Mouse (Mus musculus): ENCODE measurements around the gene Gm28043. TPM values are rescaled to one million over a fixed set of nuclear protein-coding genes. Genes with fewer than 3 reads are reported as not detected.
"Not testable (repeated sequence)": the region's sequence is repeated elsewhere in the genome, so short reads cannot be mapped to it uniquely, and the experiment has no call there.

Gm28043 gene
- total RNA-seq, 1 experiment from 2014 or later: 9.5 TPM

- not testable (repeated sequence) for ATAC-seq (replicated peaks in 1 of 2; ENCODE audit: insufficient read depth in 1 of 2, low FRiP score in 2 of 2, low TSS enrichment in 1 of 2, low read depth in 1 of 2, poor library complexity in 2 of 2, severe bottlenecking in 2 of 2)
These were observed 1.2 kb upstream of the Gm28043 start for GRCm38 (mm10) chr17:29613453-29613852.

- no peak for ATAC-seq (replicated peaks in 1 of 2; ENCODE audit: insufficient read depth in 1 of 2, low FRiP score in 2 of 2, low TSS enrichment in 1 of 2, low read depth in 1 of 2, poor library complexity in 2 of 2, severe bottlenecking in 2 of 2)
These were observed 412 bp downstream of the Gm28043 start for GRCm38 (mm10) chr17:29615024-29615551.

DNA sequence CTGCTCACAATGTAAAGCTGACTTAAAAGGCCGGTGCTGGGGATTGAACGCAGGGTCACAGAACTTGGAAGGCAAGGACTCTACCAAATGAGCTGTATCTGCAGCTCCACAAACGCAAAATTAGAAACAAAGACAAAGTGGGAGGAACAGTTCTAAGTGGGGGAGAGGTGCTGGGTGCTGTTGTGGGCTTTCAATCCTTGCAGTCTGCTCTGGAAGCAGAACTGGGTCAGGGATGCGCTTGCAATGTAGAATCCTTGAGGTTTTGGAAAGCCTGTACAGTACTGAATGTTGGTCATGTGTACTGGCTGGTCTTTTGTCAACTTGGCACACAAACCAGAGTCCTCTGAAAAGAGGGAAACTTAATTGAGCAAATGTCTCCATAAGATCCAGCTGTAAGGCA is 940 bp downstream of the Gm28043 start:
- ATAC-seq (replicated peaks in 1 of 2; ENCODE audit: insufficient read depth in 1 of 2, low FRiP score in 2 of 2, low TSS enrichment in 1 of 2, low read depth in 1 of 2, poor library complexity in 2 of 2, severe bottlenecking in 2 of 2): no peak

GRCm38 (mm10) chr17:29619231-29619630 is 4.6 kb downstream of the Gm28043 start:
- ATAC-seq (replicated peaks in 1 of 2; ENCODE audit: insufficient read depth in 1 of 2, low FRiP score in 2 of 2, low TSS enrichment in 1 of 2, low read depth in 1 of 2, poor library complexity in 2 of 2, severe bottlenecking in 2 of 2): no peak

GRCm38 (mm10) chr17:29623488-29623887 is 8.8 kb downstream of the Gm28043 start:
- no peak for ATAC-seq (replicated peaks in 1 of 2; ENCODE audit: insufficient read depth in 1 of 2, low FRiP score in 2 of 2, low TSS enrichment in 1 of 2, low read depth in 1 of 2, poor library complexity in 2 of 2, severe bottlenecking in 2 of 2)

GRCm38 (mm10) chr17:29627285-29627684 is 12.6 kb downstream of the Gm28043 start:
- no peak for ATAC-seq (replicated peaks in 1 of 2; ENCODE audit: insufficient read depth in 1 of 2, low FRiP score in 2 of 2, low TSS enrichment in 1 of 2, low read depth in 1 of 2, poor library complexity in 2 of 2, severe bottlenecking in 2 of 2)

DNA sequence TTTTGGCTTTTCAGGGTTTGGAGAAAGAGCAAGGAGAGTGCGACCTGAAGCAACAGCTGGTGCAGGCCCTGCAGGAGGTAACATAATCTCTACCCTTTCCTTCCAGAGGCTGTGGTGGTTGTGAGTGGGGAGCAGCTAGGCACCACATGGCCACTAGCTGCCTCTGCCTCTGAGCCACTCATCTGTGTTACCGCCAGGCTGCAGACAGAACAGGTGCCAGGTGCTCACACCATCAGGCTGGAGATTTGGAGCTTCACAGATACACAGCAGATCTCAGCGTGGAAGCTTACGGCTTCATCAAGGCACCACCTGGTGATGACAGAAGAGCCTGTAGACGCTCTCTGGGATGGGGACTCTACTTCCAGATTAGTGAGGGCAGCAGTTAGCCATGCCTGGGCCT is 14.3 kb downstream of the Gm28043 start:
- ATAC-seq (replicated peaks in 1 of 2; ENCODE audit: insufficient read depth in 1 of 2, low FRiP score in 2 of 2, low TSS enrichment in 1 of 2, low read depth in 1 of 2, poor library complexity in 2 of 2, severe bottlenecking in 2 of 2): no peak

DNA sequence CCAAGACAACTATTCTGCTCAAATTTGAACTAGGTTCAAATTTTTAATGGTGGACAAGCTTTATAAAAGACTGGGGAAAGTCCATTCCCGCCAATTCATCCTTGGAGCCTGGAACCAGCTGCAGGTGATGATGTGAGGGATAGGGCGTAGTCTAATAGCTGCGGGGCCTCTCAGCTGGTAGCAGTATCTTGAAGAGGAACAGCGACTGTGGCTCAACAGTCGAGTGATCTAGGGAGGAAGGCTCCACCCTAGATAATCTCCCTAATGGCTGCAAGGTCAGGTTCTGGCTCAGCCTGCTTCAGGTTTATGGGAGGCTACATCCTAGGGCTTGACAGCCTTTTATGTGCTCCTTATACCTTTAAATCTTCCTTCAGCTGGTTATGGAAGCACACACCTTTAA is 14.9 kb downstream of the Gm28043 start:
- ATAC-seq (replicated peaks in 1 of 2; ENCODE audit: insufficient read depth in 1 of 2, low FRiP score in 2 of 2, low TSS enrichment in 1 of 2, low read depth in 1 of 2, poor library complexity in 2 of 2, severe bottlenecking in 2 of 2): no peak

DNA sequence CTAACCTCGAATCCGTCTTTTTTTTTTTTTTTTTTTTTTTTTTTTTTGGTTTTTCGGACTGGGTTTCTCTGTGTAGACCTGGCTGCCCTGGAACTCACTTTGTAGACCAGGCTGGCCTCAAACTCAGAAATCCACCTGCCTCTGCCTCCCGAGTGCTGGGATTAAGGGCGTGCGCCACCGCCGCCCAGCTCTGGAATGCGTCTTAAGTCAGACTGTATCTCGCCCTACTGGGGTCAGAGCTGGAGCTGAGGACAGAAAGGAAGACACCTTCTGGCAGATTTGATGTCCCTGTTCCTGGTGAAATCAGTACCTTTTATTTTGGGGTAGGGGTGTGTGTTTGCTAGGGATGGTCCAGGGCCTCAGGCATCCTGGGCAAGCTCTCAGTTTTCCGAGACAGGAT is 17.6 kb downstream of the Gm28043 start:
- no peak for ATAC-seq (replicated peaks in 1 of 2; ENCODE audit: insufficient read depth in 1 of 2, low FRiP score in 2 of 2, low TSS enrichment in 1 of 2, low read depth in 1 of 2, poor library complexity in 2 of 2, severe bottlenecking in 2 of 2)

- ATAC-seq (replicated peaks in 1 of 2; ENCODE audit: insufficient read depth in 1 of 2, low FRiP score in 2 of 2, low TSS enrichment in 1 of 2, low read depth in 1 of 2, poor library complexity in 2 of 2, severe bottlenecking in 2 of 2): no peak
These were observed 20.8 kb downstream of the Gm28043 start for GRCm38 (mm10) chr17:29635492-29635891.

- no peak for ATAC-seq (replicated peaks in 1 of 2; ENCODE audit: insufficient read depth in 1 of 2, low FRiP score in 2 of 2, low TSS enrichment in 1 of 2, low read depth in 1 of 2, poor library complexity in 2 of 2, severe bottlenecking in 2 of 2)
These were observed 21.4 kb downstream of the Gm28043 start for GRCm38 (mm10) chr17:29636118-29636517.

GRCm38 (mm10) chr17:29637377-29637776 is 22.7 kb downstream of the Gm28043 start:
- ATAC-seq (replicated peaks in 1 of 2; ENCODE audit: insufficient read depth in 1 of 2, low FRiP score in 2 of 2, low TSS enrichment in 1 of 2, low read depth in 1 of 2, poor library complexity in 2 of 2, severe bottlenecking in 2 of 2): no peak

DNA sequence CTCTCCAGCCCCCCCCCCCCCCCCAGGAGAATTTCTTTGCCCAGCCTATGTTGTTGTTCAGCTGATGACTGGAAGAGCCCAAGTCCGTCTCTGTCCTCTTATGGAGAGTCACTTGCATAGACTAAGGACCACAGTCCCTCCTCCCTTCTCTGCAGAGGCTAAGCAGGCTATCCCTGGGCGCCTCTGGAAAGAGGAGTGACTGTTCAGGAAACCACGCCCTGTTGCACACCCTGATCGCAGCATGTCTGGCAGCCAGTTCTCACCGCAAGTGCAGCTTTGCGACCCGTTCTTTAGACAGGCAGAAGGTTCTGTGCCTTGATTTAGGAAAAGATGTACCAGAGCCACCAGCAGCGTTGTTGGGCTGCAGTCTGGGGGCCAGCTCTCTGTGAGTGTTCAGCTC is 23.2 kb downstream of the Gm28043 start:
- ATAC-seq (replicated peaks in 1 of 2; ENCODE audit: insufficient read depth in 1 of 2, low FRiP score in 2 of 2, low TSS enrichment in 1 of 2, low read depth in 1 of 2, poor library complexity in 2 of 2, severe bottlenecking in 2 of 2): peak in 1 of 2 experiments; percentile 26; a peak in 1 of 4 replicates

DNA sequence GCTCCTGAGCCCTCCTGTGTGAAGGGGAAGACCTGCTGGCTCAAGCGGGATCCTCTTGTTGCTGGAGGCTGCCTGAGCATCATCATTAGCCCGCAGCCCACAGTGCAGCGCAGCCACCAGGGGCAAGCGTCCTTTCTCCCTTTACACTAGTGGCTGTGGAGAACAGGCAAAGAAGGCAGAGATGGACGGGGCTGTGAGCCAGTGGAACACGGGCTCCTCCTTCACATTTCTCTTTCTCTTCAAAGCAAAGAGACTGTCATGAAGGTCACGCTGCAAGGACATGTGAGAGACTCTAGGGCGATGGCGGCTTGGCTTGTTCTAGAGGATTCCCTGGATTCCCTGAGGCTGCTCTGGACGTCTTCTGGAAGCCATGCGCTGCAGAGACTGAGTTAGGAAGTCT is 26.3 kb downstream of the Gm28043 start:
- ATAC-seq (replicated peaks in 1 of 2; ENCODE audit: insufficient read depth in 1 of 2, low FRiP score in 2 of 2, low TSS enrichment in 1 of 2, low read depth in 1 of 2, poor library complexity in 2 of 2, severe bottlenecking in 2 of 2): no peak

DNA sequence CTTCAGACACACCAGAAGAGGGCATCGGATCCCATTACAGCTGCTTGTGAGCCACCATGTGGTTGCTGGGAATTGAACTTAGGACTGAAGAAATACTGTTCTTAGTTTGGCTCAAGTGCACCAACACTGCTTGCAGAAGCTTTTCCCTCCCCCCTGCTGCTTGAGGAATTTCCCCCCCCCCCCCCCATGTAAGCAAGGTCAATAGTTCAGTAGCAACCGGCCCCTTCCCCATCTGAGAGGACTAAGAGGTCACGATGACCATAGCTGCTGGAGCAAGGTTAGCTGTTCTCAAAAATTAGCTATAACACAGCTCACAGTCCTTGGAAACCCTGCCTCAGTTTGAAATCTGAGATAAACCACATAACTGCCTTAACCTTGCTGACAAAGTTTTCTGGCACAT is 27.5 kb downstream of the Gm28043 start:
- ATAC-seq (replicated peaks in 1 of 2; ENCODE audit: insufficient read depth in 1 of 2, low FRiP score in 2 of 2, low TSS enrichment in 1 of 2, low read depth in 1 of 2, poor library complexity in 2 of 2, severe bottlenecking in 2 of 2): no peak

DNA sequence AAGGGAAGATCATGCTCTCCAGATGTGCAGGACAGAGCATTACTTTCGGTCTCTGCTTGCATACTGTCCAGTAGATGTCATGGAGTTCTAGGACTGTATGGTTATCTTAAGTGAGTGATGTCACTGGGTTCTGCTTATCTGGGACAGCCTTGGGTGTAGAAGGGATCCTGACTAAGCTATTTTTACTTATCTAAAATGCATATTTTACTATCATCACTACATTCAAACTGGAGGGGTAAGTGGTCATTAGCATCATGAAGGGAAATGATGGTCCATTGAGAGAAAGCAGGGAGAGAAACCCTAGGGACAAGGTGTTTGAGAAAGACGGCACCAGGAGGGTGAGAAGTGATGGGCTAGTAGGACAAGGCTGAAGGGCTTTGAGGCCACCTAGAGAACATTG is 43.6 kb downstream of the Gm28043 start:
- ATAC-seq (replicated peaks in 1 of 2; ENCODE audit: insufficient read depth in 1 of 2, low FRiP score in 2 of 2, low TSS enrichment in 1 of 2, low read depth in 1 of 2, poor library complexity in 2 of 2, severe bottlenecking in 2 of 2): no peak

DNA sequence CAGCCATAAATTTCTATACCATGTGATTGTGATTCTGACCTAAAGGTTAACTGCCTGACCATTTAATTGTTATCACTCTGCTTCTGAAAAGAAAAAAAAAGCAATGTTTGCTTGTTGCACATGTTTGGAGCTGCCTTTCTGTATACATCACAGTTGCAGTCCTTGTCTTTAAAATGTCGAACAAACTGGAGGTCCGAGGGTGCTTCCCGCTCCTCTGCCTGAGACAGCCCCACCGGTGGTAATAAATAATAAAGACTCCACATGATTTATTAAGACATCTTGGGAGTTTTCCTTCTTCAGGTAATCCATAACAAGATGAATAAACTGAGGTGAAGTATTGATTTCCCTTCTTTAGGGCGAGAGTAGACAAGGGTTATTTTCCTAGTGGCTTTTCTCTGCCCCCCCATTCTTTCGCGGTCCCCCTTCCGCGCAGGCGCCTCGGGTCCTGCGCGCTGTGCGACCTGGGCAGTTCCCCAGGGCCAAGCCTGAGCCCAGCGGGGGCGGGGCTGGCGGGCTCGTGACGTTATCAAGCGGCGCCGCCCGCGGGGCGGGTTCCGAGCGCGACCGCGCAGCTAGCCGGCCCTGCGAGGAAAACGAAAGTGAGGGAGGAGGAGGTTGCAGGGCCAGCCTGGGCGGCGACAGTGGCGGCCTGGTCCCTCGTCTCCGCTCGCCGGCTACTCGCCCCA is 45.5 kb downstream of the Gm28043 start, which contains the start of gene Cmtr1:
Gene Cmtr1 (plus strand): TSS at position 520 of the 686 bp plus-strand sequence.
- ATAC-seq (replicated peaks in 1 of 2; ENCODE audit: insufficient read depth in 1 of 2, low FRiP score in 2 of 2, low TSS enrichment in 1 of 2, low read depth in 1 of 2, poor library complexity in 2 of 2, severe bottlenecking in 2 of 2): peak; percentile 89 to 96

DNA sequence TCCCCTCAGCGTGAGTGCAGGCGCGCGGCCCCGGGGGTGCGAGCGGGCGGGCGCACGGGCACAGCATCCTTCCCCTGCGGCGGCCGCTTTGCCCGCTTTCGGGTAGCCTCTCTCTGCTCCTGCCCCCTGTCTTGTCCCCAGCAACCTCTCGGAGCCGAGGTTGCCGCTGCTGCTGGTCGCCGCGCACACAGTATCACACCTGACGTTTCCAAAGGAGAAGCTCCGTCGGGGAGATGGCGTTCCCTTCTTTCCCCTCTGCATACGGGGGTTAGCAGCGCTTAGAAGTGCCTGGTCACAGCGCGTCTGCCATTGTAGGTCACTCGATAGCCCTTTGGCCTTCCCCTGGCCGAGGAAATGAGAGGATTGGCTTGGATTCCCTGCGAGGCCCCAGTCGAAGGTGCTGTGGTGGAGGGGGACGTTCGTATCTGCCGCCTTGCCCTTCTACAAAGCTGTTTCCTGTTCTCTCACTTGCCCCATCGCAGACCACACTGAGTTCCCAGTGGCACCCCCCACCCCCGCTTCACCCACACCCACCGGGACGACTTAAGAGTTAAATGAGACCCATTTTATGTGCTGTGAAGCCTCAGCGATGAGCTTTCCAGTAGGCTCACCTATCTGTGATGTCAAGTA is 46.2 kb downstream of the Gm28043 start:
- peak; percentile 20 to 41; a peak in 2 of 4 replicates for ATAC-seq (replicated peaks in 1 of 2; ENCODE audit: insufficient read depth in 1 of 2, low FRiP score in 2 of 2, low TSS enrichment in 1 of 2, low read depth in 1 of 2, poor library complexity in 2 of 2, severe bottlenecking in 2 of 2)

DNA sequence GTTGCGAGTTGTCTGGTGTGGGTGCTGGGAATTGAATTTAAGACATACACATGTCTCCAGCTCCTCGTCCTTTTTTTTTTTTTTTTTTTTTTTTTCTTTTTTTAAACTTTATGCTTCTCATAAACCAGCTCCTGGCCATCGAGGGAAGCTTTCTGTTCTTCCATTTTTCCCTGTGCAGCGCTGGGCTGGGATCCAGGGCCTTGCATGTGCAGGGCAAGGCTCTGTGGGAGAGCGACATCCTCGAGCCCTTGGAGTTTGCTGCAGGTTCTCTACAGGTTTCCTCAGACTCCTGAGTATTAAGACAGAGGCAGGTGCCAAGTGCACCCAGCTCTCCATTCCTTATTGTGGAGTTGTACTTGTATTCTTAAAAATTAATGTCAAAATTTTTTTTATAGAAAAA is 47.5 kb downstream of the Gm28043 start:
- no peak for ATAC-seq (replicated peaks in 1 of 2; ENCODE audit: insufficient read depth in 1 of 2, low FRiP score in 2 of 2, low TSS enrichment in 1 of 2, low read depth in 1 of 2, poor library complexity in 2 of 2, severe bottlenecking in 2 of 2)

Measured in hematopoietic stem cell, adult 5-6 weeks (primary cell).